Mouse (Mus musculus): ENCODE measurements around the gene Zdhhc19.

Zdhhc19 gene

GRCm38 (mm10) chr16:32607562-32608343 is 111.7 kb downstream of the Zdhhc19 start:
- no peak for DNase-seq (ENCODE audit: extremely low read depth, insufficient read length, low spot score)

DNA sequence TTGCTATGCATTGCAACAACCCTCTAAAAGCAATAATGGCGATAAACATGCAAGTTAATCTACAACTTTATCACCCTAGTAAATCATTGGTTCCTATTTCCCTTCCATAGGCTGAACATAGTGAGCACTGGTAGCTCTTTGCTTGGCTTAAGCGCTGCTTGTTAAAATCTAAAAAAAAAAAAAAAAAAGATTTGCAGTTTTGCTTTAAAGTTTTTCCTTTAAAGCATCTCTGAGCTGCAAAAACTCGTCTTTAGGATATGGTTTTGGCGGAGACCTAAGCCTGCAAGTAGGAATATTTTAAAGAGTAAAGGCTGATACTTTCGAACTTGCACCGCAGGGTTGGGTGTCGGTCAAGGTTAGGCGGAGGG is 112.3 kb downstream of the Zdhhc19 start:
- DNase-seq (ENCODE audit: extremely low read depth, insufficient read length, low spot score): no peak

DNA sequence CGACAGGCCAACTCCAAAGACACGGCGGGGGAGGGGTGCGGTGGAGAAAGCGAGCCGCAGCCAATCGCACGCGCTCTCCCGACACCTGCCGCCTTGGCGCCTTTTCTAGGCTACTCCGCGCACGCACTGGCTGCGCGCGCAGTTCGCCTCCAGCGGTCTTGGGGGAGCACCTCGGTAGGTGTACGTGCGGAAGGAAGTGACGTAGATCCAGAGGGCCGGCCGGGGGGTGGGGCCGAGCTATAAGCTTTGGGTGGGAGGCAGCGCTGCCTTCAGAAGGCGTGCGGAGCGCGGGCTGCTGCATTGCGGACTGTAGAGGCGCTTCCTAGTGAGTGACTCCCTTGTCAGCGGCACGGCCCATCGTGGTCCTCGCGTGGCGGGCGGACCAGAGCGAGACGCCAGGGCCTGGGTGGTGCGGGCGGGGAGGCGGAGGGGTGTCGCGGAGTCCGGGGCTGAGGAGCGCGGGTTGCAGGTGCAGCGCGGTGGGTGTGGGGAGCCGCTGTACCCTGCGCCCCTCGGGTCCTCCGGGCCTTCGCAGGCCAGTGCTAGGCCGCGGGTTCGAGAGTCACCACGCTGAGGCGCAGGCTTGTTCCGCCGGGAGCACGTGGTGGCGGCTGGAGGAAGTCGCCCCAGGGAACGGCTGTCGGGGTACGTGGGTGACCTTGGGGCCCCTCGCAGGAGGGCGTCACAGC is 112.8 kb downstream of the Zdhhc19 start, which contains the start of gene Tfrc:
Gene Tfrc, plus strand, starts transcription at position 209 of the 689 bp plus-strand sequence.
- peak; percentile 100 for DNase-seq (ENCODE audit: extremely low read depth, insufficient read length, low spot score)

DNA sequence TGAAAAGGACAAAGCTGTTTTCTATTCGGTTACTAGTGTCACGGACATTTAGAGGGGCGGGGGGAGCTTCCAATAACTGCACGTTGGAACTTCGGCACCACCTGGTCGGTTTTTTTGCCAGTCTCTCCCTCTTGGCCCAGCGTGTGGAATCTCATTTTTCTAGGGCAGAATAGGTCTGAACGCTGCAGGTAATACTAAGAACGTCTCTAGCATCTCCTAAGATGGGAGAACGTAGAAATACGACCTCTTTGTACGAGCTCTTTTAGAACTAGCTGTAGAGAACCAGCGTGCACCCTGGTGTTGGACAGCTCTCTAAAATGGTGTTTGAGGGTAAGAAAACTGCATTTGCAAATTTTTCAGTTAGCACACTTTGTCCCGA is 113.3 kb downstream of the Zdhhc19 start:
- no peak for DNase-seq (ENCODE audit: extremely low read depth, insufficient read length, low spot score)

GRCm38 (mm10) chr16:32610460-32611255 is 114.6 kb downstream of the Zdhhc19 start:
- no peak for DNase-seq (ENCODE audit: extremely low read depth, insufficient read length, low spot score)
